Mouse (Mus musculus) G1E (cell line): Measurements from ENCODE around the gene Itsn1.

Experiments
- CTCF ChIP-seq: IDR thresholded peaks from 2 replicates; pipeline ENCODE4 v1.5.1; 2012; ENCODE audit warnings: low read depth, low read length, inconsistent platforms, mixed read lengths
- GATA1 ChIP-seq: IDR thresholded peaks from 2 replicates; pipeline ENCODE4 v1.6.1; 2012; ENCODE audit warnings: borderline replicate concordance, low read length, inconsistent platforms, mixed read lengths
- TAL1 ChIP-seq: conservative IDR thresholded peaks from 2 replicates; pipeline ENCODE4 v1.6.1; 2012; ENCODE audit warnings: low read depth, low read length, inconsistent platforms, mixed read lengths

GRCm38 (mm10) chr16:91870158-91870582 is 141.1 kb downstream of the Itsn1 start:
- TF ChIP-seq CTCF: no peak
- TF ChIP-seq GATA1: no peak
- TF ChIP-seq TAL1: no peak
